Mouse (Mus musculus) liver, adult 2 months (tissue): Measurements from ENCODE around the gene Rnase4. TPM values are rescaled to one million over a fixed set of nuclear protein-coding genes. Genes with fewer than 3 reads are reported as not detected.
"Not testable (repeated sequence)": the region's sequence is repeated elsewhere in the genome, so short reads cannot be mapped to it uniquely, and the experiment has no call there.

Experiments
- DNase-seq: peaks from one replicate; pipeline ENCODE4 v3.0.0-alpha.2; 2011; ENCODE audit warnings: low read depth, low spot score; ENCODE audit errors: extremely low read depth
- H3K27ac ChIP-seq: fragments of 200-500 bp; replicated peaks from 2 replicates; pipeline ENCODE4 v1.5.1; 2012; ENCODE audit warnings: low read depth, mild to moderate bottlenecking, control low read depth, inconsistent platforms, low read length; ENCODE audit not compliant: insufficient read depth
- H3K27me3 ChIP-seq: fragments of 200-500 bp; 2 replicates; pipeline ENCODE4 v1.6.1; 2012; ENCODE audit warnings: mild to moderate bottlenecking, moderate library complexity, low read length, inconsistent platforms; ENCODE audit not compliant: control insufficient read depth, insufficient read depth
- H3K36me3 ChIP-seq: fragments of 200-500 bp; 2 replicates; pipeline ENCODE4 v1.6.1; 2012; ENCODE audit warnings: low read length, inconsistent platforms; ENCODE audit not compliant: control insufficient read depth, insufficient read depth
- H3K4me1 ChIP-seq: fragments of 200-500 bp; 2 replicates; pipeline ENCODE4 v1.6.1; 2011; ENCODE audit warnings: low read length; ENCODE audit not compliant: control insufficient read depth, insufficient read depth
- H3K4me3 ChIP-seq: fragments of 200-500 bp; 2 replicates; pipeline ENCODE4 v1.5.1; 2011; ENCODE audit warnings: low read depth, mild to moderate bottlenecking, control low read depth, low read length, moderate library complexity; ENCODE audit not compliant: insufficient read depth
- H3K79me2 ChIP-seq: fragments of 200-500 bp; 2 replicates; pipeline ENCODE4 v1.6.1; 2012; ENCODE audit warnings: inconsistent platforms, mild to moderate bottlenecking, low read length, moderate library complexity; ENCODE audit not compliant: control insufficient read depth, insufficient read depth
- H3K9ac ChIP-seq: fragments of 200-500 bp; 2 replicates; pipeline ENCODE4 v1.6.1; 2012; ENCODE audit warnings: low read depth, mild to moderate bottlenecking, control low read depth, inconsistent platforms, low read length
- CTCF ChIP-seq: fragments of 200-500 bp; IDR thresholded peaks from 2 replicates; pipeline ENCODE4 v1.5.1; 2011; ENCODE audit warnings: low read depth, low read length, control low read depth
- POLR2A ChIP-seq: fragments of 200-500 bp; IDR thresholded peaks from 2 replicates; pipeline ENCODE4 v1.6.1; 2011; ENCODE audit warnings: low read length, control low read depth; ENCODE audit not compliant: insufficient read depth; ENCODE audit errors: extremely low read depth
- WGBS: fragments of 180-500 bp; shearing (Covaris S2); methylation state at CpG from one replicate; pipeline ENCODE4 v1.1.7; 2018; 5-methylcytosine and 5-hydroxymethylcytosine counted together
- polyA plus RNA-seq: library from polyadenylated mRNA; depleted of rRNA; stranded (reverse); fragments of >200 nt; gene quantifications from 2 replicates; pipeline ENCODE4 v1.2.3, GENCODE M21; 2012
- total RNA-seq: library from RNA; depleted of rRNA; stranded (reverse); fragments of >200 nt; gene quantifications from 2 replicates; pipeline ENCODE4 v1.2.3, GENCODE M21; 2014

The Rnase4 gene
- total and polyA plus RNA-seq, 2 experiments: 2,115 to 2,134 TPM

- Histone ChIP-seq H3K27ac (peak overlapping the region; percentile 10; the same call in 1 of the 2 replicates), H3K36me3 (peaks cover 13% of the 10 kb centered on the region; the same call in 1 of the 2 replicates), H3K4me1 (peaks cover 17% of the 10 kb centered on the region), H3K9ac (peak overlapping the region; percentile 45), H3K4me3 (peak overlapping the region; percentile 66)
- not testable (repeated sequence) for H3K27me3 ChIP-seq, H3K79me2 ChIP-seq
- TF ChIP-seq CTCF: peak; percentile 24; the same call in 1 of the 2 replicates
- WGBS: 9% methylated on average over 1 of the region's 1 CpGs
- DNase-seq: peak; percentile 64
Measured at GRCm38 (mm10) chr14:51098300-51098699, 7.4 kb downstream of the Rnase4 start.

- TF ChIP-seq CTCF: no peak
- TF ChIP-seq POLR2A: no peak
- 64% methylated on average over 11 of the region's 11 CpGs for WGBS
Measured at GRCm38 (mm10) chr14:51098921-51099320, 8.0 kb downstream of the Rnase4 start.

GRCm38 (mm10) chr14:51101284-51101683, 10.4 kb downstream of the Rnase4 start:
- Histone ChIP-seq H3K79me2 (peaks cover 5% of the 10 kb centered on the region; the same call in 1 of the 2 replicates), H3K27me3 (no peaks in the 10 kb centered on the region), H3K4me3 (no peak overlapping the region), H3K27ac (no peak overlapping the region), H3K9ac (no peak overlapping the region), H3K36me3 (peaks cover 28% of the 10 kb centered on the region), H3K4me1 (peaks cover 6% of the 10 kb centered on the region; the same call in 1 of the 2 replicates)
- 24% methylated on average over 9 of the region's 9 CpGs for WGBS
- peak; percentile 79 for DNase-seq
- TF ChIP-seq POLR2A (no peak), CTCF (no peak)

More at GRCm38 (mm10) chr14:51098921-51099320, 8.0 kb downstream of the Rnase4 start:
- DNase-seq: peak; percentile 52
- Histone ChIP-seq H3K9ac (no peak overlapping the region), H3K27me3 (no peaks in the 10 kb centered on the region), H3K4me3 (peak overlapping the region; percentile 3; the same call in 1 of the 2 replicates), H3K4me1 (peaks cover 17% of the 10 kb centered on the region), H3K27ac (no peak overlapping the region), H3K79me2 (peaks cover 5% of the 10 kb centered on the region; the same call in 1 of the 2 replicates), H3K36me3 (peaks cover 15% of the 10 kb centered on the region; the same call in 1 of the 2 replicates)

GRCm38 (mm10) chr14:51103217-51103616, 12.3 kb downstream of the Rnase4 start:
- no peaks in the 10 kb centered on the region for H3K79me2 ChIP-seq

GRCm38 (mm10) chr14:51104366-51104765, 13.5 kb downstream of the Rnase4 start:
- no peaks in the 10 kb centered on the region for H3K27me3 ChIP-seq
- H3K9ac ChIP-seq: no peak overlapping the region
- no peaks in the 10 kb centered on the region for H3K79me2 ChIP-seq
- DNase-seq: peak; percentile 28
- peaks cover 26% of the 10 kb centered on the region for H3K36me3 ChIP-seq
- WGBS: 69% methylated on average over 2 of the region's 2 CpGs
- no peak for TF ChIP-seq POLR2A
- no peak for TF ChIP-seq CTCF
- no peak overlapping the region for H3K27ac ChIP-seq
- no peak overlapping the region for H3K4me3 ChIP-seq
- peaks cover 4% of the 10 kb centered on the region; the same call in 1 of the 2 replicates for H3K4me1 ChIP-seq

More at GRCm38 (mm10) chr14:51103217-51103616, 12.3 kb downstream of the Rnase4 start:
- Histone ChIP-seq H3K36me3 (peaks cover 28% of the 10 kb centered on the region), H3K4me1 (peaks cover 6% of the 10 kb centered on the region; the same call in 1 of the 2 replicates), H3K4me3 (no peak overlapping the region), H3K9ac (no peak overlapping the region), H3K27me3 (no peaks in the 10 kb centered on the region), H3K27ac (no peak overlapping the region)
- peak; percentile 73 for TF ChIP-seq CTCF
- no peak for TF ChIP-seq POLR2A
- DNase-seq: peak; percentile 53
- 73% methylated on average over 3 of the region's 3 CpGs for WGBS

- no peaks in the 10 kb centered on the region for H3K27me3 ChIP-seq
- peaks cover 4% of the 10 kb centered on the region; the same call in 1 of the 2 replicates for H3K4me1 ChIP-seq
- no peak overlapping the region for H3K27ac ChIP-seq
Measured at GRCm38 (mm10) chr14:51106449-51106967, 15.6 kb downstream of the Rnase4 start.

More at GRCm38 (mm10) chr14:51106449-51106967, 15.6 kb downstream of the Rnase4 start:
- TF ChIP-seq CTCF: no peak
- TF ChIP-seq POLR2A: no peak
- Histone ChIP-seq H3K9ac (no peak overlapping the region), H3K36me3 (peaks cover 19% of the 10 kb centered on the region), H3K79me2 (no peaks in the 10 kb centered on the region), H3K4me3 (no peak overlapping the region)
- DNase-seq: peak; percentile 85
